Mouse (Mus musculus) liver, embryonic 16.5 days (tissue): ENCODE data around the gene Gm40460. TPM values are rescaled to one million over a fixed set of nuclear protein-coding genes. Genes with fewer than 3 reads are reported as not detected.
"Not testable (repeated sequence)": the region's sequence is repeated elsewhere in the genome, so short reads cannot be mapped to it uniquely, and the experiment has no call there.

Source experiments
- ATAC-seq: fragments of 200-750 bp; cut with Nextera tagmentation; 2 replicates; pipeline ENCODE4 v1.8.0; 2017; ENCODE audit warnings: low read depth, mild to moderate bottlenecking, moderate number of reproducible peaks, moderate library complexity
- H3K27ac ChIP-seq: fragments of 300-500 bp; sonication (generic); 2 replicates; pipeline ENCODE4 v1.5.1; 2014; ENCODE audit warnings: mild to moderate bottlenecking, low read length
- H3K27me3 ChIP-seq: fragments of 300-500 bp; sonication (generic); 2 replicates; pipeline ENCODE4 v1.6.1; 2014; ENCODE audit warnings: low read depth, low read length, mixed read lengths; ENCODE audit not compliant: control insufficient read depth, insufficient read depth
- H3K36me3 ChIP-seq: fragments of 300-500 bp; sonication (generic); 2 replicates; pipeline ENCODE4 v1.6.1; 2014; ENCODE audit warnings: mild to moderate bottlenecking; ENCODE audit not compliant: control insufficient read depth, insufficient read depth
- H3K4me1 ChIP-seq: fragments of 300-500 bp; sonication (generic); 2 replicates; pipeline ENCODE4 v1.6.1; 2014; ENCODE audit warnings: low read depth, low read length, mixed read lengths; ENCODE audit not compliant: control insufficient read depth
- H3K4me2 ChIP-seq: fragments of 300-500 bp; sonication (generic); 2 replicates; pipeline ENCODE4 v1.6.1; 2014; ENCODE audit warnings: low read depth, low read length, mixed read lengths
- H3K4me3 ChIP-seq: fragments of 300-500 bp; sonication (generic); 2 replicates; pipeline ENCODE4 v1.5.1; 2014; ENCODE audit warnings: low read depth, mild to moderate bottlenecking, low read length
- H3K9ac ChIP-seq: fragments of 300-500 bp; sonication (generic); 2 replicates; pipeline ENCODE4 v1.6.1; 2014; ENCODE audit warnings: low read depth, low read length
- H3K9me3 ChIP-seq: fragments of 300-500 bp; sonication (generic); replicated peaks from 2 replicates; pipeline ENCODE4 v1.6.1; 2016; ENCODE audit warnings: low read length; ENCODE audit not compliant: control insufficient read depth
- WGBS: fragments of 180-500 bp; shearing (Covaris S2); extraction: QIAGEN DNeasy Blood & Tissue Kit; methylation state at CpG from one replicate; pipeline ENCODE4 v1.1.7; 2014; ENCODE audit not compliant: insufficient replicate concordance; 5-methylcytosine and 5-hydroxymethylcytosine counted together
- polyA plus RNA-seq: library from polyadenylated mRNA; unstranded; fragments of >200 nt; fragmentation: Nextera tagmentation; extraction: Ambion mirVana; gene quantifications from 2 replicates; pipeline ENCODE4 v1.2.1, GENCODE M21; 2015

Gm40460 gene
- not detected in 2 replicates for polyA plus RNA-seq

DNA sequence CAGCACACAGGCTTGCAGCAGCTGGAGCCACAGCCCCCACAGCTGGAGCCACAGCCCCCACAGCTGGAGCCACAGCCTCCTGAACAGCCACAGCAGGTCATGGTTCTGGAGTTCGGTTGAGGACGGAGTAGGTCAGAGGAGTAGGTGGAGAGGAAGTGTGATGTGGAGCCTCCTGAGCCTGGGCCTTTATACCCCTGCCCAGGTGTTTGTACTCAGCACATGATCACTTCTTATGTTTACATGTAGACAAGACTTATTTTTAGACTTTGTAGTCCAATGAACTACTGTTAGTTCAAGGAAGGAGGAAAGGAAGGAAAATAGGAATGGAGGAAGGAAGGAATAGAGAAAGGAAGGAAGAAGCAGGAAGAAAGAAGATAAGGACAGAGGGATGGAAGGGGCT, at the start of gene Gm40460:
Gene Gm40460 (minus strand): TSS at position 101 of the 400 bp plus-strand sequence.
- no peaks in the 10 kb centered on the region for H3K9me3 ChIP-seq

DNA sequence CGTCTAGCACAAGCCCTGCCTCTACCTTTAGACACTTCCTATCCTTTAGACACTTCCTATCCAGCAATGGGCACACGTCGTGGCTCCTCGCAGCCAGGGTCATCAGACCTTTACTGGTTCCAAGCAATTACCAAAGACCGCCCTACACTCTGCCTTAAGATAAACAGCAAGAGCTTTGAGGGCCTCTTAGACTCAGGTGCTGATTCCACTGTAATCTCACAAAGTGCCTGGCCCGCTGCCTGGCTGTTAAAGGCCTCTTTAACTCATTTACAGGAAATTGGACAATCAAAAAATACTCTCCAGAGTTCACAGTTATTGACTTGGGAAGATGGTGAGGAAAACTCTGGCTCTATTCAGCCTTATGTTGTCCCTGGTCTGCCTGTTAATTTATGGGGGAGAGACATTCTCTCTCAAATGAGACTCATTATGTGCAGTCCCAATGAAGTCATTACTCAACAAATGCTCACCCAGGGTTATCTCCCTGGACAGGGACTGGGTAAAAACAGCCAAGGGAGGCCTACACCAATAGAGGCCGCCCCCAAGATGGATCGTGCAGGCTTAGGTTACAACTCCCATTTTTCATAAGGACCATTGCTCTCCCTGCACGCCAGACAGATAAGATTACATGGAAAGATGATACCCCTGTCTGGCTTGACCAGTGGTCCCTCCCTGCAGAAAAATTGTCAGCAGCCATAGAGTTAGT, 45.2 kb upstream of the Gm40460 start:
- H3K27me3 ChIP-seq, result peaks cover 32% of the 10 kb centered on the region
- not testable (repeated sequence) for H3K9ac ChIP-seq, H3K4me3 ChIP-seq, H3K9me3 ChIP-seq, H3K4me1 ChIP-seq, H3K27ac ChIP-seq, ATAC-seq, H3K4me2 ChIP-seq, H3K36me3 ChIP-seq
- whole genome bisulfite sequencing, result 53% methylated on average over 9 of the region's 9 CpGs

More for the DNA sequence above, at the start of gene Gm40460:
- Histone ChIP-seq H3K36me3 (no peaks in the 10 kb centered on the region), H3K9ac (no peak within 1 kb of the TSS), H3K4me3 (no peak within 1 kb of the TSS), H3K4me2 (no peak within 1 kb of the TSS), H3K27ac (no peak within 1 kb of the TSS), H3K27me3 (no peaks in the 10 kb centered on the region), H3K4me1 (no peaks in the 10 kb centered on the region)
- WGBS, result 30% methylated on average over 2 of the region's 2 CpGs
- no peak for ATAC-seq

GRCm38 (mm10) chr7:142285130-142285835, 44.4 kb upstream of the Gm40460 start:
- Histone ChIP-seq H3K9ac (no peak overlapping the region), H3K4me2 (peak overlapping the region; percentile 83), H3K27me3 (peaks cover 32% of the 10 kb centered on the region), H3K9me3 (no peaks in the 10 kb centered on the region), H3K27ac (no peak overlapping the region), H3K36me3 (no peaks in the 10 kb centered on the region), H3K4me3 (no peak overlapping the region), H3K4me1 (no peaks in the 10 kb centered on the region; the same call in 1 of the 2 replicates)
- 20% methylated on average over 23 of the region's 23 CpGs for WGBS
- ATAC-seq, result no peak

DNA sequence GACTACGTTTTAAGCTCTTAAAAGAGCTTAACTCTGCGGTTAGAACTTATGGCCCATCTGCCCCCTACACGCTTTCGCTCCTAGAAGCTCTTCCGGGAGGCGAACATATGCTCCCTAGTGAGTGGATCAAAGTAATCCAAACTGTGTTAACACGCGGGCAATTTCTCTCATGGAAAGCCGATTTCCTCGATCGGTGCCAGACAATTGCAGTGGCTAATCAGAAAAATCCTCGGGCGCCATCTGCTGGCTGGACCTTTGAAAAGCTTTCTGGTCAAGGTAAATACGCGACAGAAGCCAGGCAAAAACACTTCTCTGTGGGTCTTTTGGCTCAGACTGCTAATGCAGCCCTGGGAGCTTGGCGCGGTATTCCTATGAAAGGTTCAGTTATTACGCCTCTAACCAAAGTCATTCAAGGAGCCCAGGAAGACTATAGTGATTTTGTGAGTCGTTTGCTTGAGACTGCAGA, 43.8 kb upstream of the Gm40460 start:
- ATAC-seq, result peak; percentile 35; the same call in 1 of the 2 replicates
- Histone ChIP-seq H3K4me3 (peak overlapping the region; percentile 58), H3K27ac (no peak overlapping the region), H3K4me2 (peak overlapping the region; percentile 83), H3K9me3 (no peaks in the 10 kb centered on the region), H3K4me1 (no peaks in the 10 kb centered on the region; the same call in 1 of the 2 replicates), H3K27me3 (peaks cover 32% of the 10 kb centered on the region), H3K36me3 (no peaks in the 10 kb centered on the region), H3K9ac (peak overlapping the region; percentile 57)
- WGBS, result 0% methylated on average over 19 of the region's 19 CpGs

- ATAC-seq, result 0 out of 2 replicates have a peak, but pooled peaks have one; percentile 30
- no peaks in the 10 kb centered on the region for H3K36me3 ChIP-seq
- peak overlapping the region; percentile 58 for H3K4me3 ChIP-seq
- peaks cover 32% of the 10 kb centered on the region for H3K27me3 ChIP-seq
- H3K4me2 ChIP-seq, result peak overlapping the region; percentile 83
- peak overlapping the region; percentile 57 for H3K9ac ChIP-seq
- no peaks in the 10 kb centered on the region for H3K9me3 ChIP-seq
- under 1% methylated on average over 38 of the region's 38 CpGs for WGBS
- H3K27ac ChIP-seq, result no peak overlapping the region
- H3K4me1 ChIP-seq, result no peaks in the 10 kb centered on the region; the same call in 1 of the 2 replicates
Observed at GRCm38 (mm10) chr7:142284023-142284591, 43.2 kb upstream of the Gm40460 start.

GRCm38 (mm10) chr7:142282847-142283246, 42.0 kb upstream of the Gm40460 start:
- not testable (repeated sequence) for H3K9ac ChIP-seq, H3K4me2 ChIP-seq, H3K36me3 ChIP-seq, ATAC-seq, H3K9me3 ChIP-seq, H3K4me1 ChIP-seq, H3K27ac ChIP-seq, H3K4me3 ChIP-seq
- H3K27me3 ChIP-seq, result peaks cover 32% of the 10 kb centered on the region
- WGBS, result 46% methylated on average over 2 of the region's 2 CpGs

DNA sequence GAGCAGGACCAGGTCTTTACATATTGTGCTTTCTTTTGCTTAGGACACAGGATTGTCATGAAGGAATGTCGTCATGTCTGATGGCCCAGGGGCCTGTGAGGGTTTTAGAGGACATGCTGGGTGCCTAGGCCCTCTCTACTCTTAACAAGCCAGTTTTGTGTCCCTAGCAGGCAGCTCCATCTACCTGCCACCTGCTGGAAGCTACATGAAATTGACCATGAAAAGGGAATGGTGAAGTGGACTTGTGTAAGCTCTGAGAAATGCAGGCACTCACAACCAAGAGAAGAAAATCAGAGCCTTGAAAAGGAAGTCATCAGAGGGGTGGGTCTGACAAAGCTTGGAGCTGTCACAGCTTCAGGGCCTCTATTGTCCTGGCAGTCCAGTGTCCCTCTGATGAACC, 38.4 kb upstream of the Gm40460 start:
- H3K27ac ChIP-seq, H3K9me3 ChIP-seq, H3K4me2 ChIP-seq, ATAC-seq, H3K36me3 ChIP-seq, H3K4me1 ChIP-seq, H3K4me3 ChIP-seq, H3K9ac ChIP-seq: not testable (repeated sequence)
- 44% methylated on average over 1 of the region's 1 CpGs for WGBS
- peaks cover 22% of the 10 kb centered on the region for H3K27me3 ChIP-seq

DNA sequence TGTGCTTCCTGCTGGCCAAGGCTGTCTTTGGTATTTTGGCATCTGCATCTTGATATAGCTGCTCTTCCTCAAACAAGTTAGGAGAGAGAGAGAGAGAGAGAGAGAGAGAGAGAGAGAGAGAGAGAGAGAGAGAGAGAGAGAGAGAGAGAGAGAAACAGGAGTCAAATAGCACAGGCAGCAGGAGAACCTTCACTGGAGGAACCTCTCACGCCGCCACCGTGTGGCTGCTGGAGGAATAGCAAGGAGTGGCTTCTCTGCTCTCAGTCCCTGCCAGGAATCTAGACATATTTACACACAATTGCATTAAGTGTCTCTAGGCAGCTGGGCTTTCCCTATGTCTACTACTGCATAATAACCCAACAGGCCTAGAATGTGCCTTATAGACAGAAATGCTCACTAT, 37.3 kb upstream of the Gm40460 start:
- H3K27ac ChIP-seq, H3K9ac ChIP-seq, ATAC-seq, H3K9me3 ChIP-seq, H3K4me1 ChIP-seq, H3K4me2 ChIP-seq, H3K4me3 ChIP-seq, H3K36me3 ChIP-seq: not testable (repeated sequence)
- 0% methylated on average over 3 of the region's 3 CpGs for WGBS
- peaks cover 10% of the 10 kb centered on the region for H3K27me3 ChIP-seq

DNA sequence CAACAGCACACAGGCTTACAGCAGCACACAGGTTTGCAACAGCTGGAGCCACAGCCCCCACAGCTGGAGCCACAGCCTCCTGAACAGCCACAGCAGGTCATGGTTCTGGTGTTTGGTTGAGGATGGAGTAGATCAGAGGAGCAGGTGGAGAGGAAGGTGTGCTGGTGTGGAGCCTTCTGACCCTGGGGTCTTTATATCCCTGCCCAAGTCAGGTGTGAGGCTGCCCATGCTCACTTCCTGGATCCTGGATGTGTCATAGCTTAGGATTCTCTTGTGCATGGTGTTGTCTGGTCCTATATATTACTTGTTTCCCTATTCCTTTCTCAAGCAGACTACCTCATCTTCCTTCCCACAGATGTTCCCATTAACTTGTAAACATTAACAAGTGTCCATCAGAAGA, 33.4 kb upstream of the Gm40460 start, which contains the start of gene Gm4559:
Gene Gm4559 (minus strand): TSS at position 101 of the 400 bp plus-strand sequence.
- H3K9me3 ChIP-seq, H3K36me3 ChIP-seq, H3K4me3 ChIP-seq, ATAC-seq, H3K9ac ChIP-seq, H3K4me2 ChIP-seq, H3K27ac ChIP-seq, H3K4me1 ChIP-seq, H3K27me3 ChIP-seq: not testable (repeated sequence)
